Mouse (Mus musculus) midbrain, embryonic 16.5 days (tissue): Measurements from ENCODE around the gene Fgfr2. TPM values are rescaled to one million over a fixed set of nuclear protein-coding genes. Genes with fewer than 3 reads are reported as not detected.

Experiments used
- ATAC-seq: fragments of 200-750 bp; cut with Nextera tagmentation; 2 replicates; pipeline ENCODE4 v1.8.0; 2017; ENCODE audit warnings: moderate TSS enrichment
- H3K27ac ChIP-seq: fragments of 300-500 bp; sonication (generic); 2 replicates; pipeline ENCODE4 v1.5.1; 2014; ENCODE audit warnings: mild to moderate bottlenecking, low read length, mixed read lengths
- H3K27me3 ChIP-seq: fragments of 300-500 bp; sonication (generic); 2 replicates; pipeline ENCODE4 v1.6.1; 2014; ENCODE audit warnings: low read depth, low read length, mixed read lengths; ENCODE audit not compliant: control insufficient read depth, insufficient read depth
- H3K36me3 ChIP-seq: fragments of 300-500 bp; sonication (generic); 2 replicates; pipeline ENCODE4 v1.6.1; 2014; ENCODE audit warnings: mild to moderate bottlenecking, low read length, moderate library complexity, mixed read lengths; ENCODE audit not compliant: control insufficient read depth, insufficient read depth
- H3K4me1 ChIP-seq: fragments of 300-500 bp; sonication (generic); 2 replicates; pipeline ENCODE4 v1.6.1; 2014; ENCODE audit warnings: mild to moderate bottlenecking, low read length, mixed read lengths; ENCODE audit not compliant: control insufficient read depth, insufficient read depth
- H3K4me2 ChIP-seq: fragments of 300-500 bp; sonication (generic); 2 replicates; pipeline ENCODE4 v1.6.1; 2014; ENCODE audit warnings: mild to moderate bottlenecking, low read length, mixed read lengths
- H3K4me3 ChIP-seq: fragments of 300-500 bp; sonication (generic); 2 replicates; pipeline ENCODE4 v1.5.1; 2014; ENCODE audit warnings: low read depth, mild to moderate bottlenecking, low read length, moderate library complexity, mixed read lengths
- H3K9ac ChIP-seq: fragments of 300-500 bp; sonication (generic); 2 replicates; pipeline ENCODE4 v1.6.1; 2014; ENCODE audit warnings: low read depth, low read length, mixed read lengths
- H3K9me3 ChIP-seq: fragments of 300-500 bp; sonication (generic); replicated peaks from 2 replicates; pipeline ENCODE4 v1.6.1; 2014; ENCODE audit warnings: mild to moderate bottlenecking, low read length, mixed read lengths; ENCODE audit not compliant: control insufficient read depth, poor library complexity, severe bottlenecking
- WGBS: fragments of 180-500 bp; shearing (Covaris S2); extraction: QIAGEN DNeasy Blood & Tissue Kit; methylation state at CpG from one replicate; pipeline ENCODE4 v1.1.7; 2014; 5-methylcytosine and 5-hydroxymethylcytosine counted together
- polyA plus RNA-seq: library from polyadenylated mRNA; unstranded; fragments of >200 nt; fragmentation: Nextera tagmentation; extraction: Ambion mirVana; gene quantifications from 2 replicates; pipeline ENCODE4 v1.2.1, GENCODE M21; 2015

The Fgfr2 gene
- polyA plus RNA-seq, 1 experiment from 2014 or later: 23.8 TPM

DNA sequence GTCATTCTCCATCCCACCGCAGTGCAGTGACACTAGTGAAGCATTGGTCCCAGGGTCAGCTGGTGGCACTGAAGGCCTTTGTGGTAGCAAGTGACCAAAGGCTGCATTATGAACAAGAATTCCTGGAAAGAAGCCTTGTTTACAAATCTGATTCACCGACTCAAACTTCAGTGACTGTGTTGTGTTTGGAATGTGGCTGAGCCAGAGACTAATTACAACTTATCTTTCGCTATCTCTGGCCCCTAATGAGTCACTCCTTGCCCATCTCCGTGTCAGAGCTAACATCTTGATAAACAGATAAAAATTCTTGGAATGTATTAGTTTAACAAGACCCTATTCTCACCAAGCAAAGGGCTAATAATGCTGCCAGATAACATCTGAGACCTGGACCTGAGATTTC is 778.5 kb downstream of the Fgfr2 start:
- ATAC-seq: no peak
- H3K4me1 ChIP-seq: no peaks in the 10 kb centered on the region
- 79% methylated on average over 4 of the region's 4 CpGs for WGBS

DNA sequence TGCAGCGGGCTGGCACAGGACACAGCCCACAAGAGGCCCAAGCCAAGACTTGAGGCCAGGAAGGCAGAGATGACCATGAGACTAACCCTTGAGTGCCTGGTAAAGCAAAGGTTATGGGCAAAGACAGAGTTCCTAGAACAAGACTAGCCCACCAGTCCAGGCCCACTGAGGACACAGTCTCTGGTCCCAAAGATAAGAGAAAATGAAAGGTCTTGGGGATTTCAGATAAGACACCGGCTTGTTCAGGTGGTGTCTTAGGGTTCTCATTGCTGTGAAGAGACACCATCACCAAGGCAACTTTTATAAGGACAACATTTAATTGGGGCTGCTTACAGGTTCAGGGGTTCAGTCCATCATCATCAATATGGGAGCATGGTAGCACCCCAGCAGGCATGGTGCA is 779.2 kb downstream of the Fgfr2 start:
- Histone ChIP-seq H3K27ac (no peak overlapping the region), H3K9ac (no peak overlapping the region), H3K4me3 (no peak overlapping the region), H3K9me3 (no peaks in the 10 kb centered on the region), H3K36me3 (no peaks in the 10 kb centered on the region), H3K4me1 (no peaks in the 10 kb centered on the region), H3K27me3 (no peaks in the 10 kb centered on the region), H3K4me2 (no peak overlapping the region)
- no peak for ATAC-seq
- WGBS: 93% methylated on average over 2 of the region's 2 CpGs

More for the DNA sequence above, 778.5 kb downstream of the Fgfr2 start:
- H3K27me3 ChIP-seq: no peaks in the 10 kb centered on the region
- no peak overlapping the region for H3K9ac ChIP-seq
- H3K36me3 ChIP-seq: no peaks in the 10 kb centered on the region
- no peak overlapping the region for H3K4me2 ChIP-seq
- no peak overlapping the region for H3K4me3 ChIP-seq
- no peaks in the 10 kb centered on the region for H3K9me3 ChIP-seq
- no peak overlapping the region for H3K27ac ChIP-seq

DNA sequence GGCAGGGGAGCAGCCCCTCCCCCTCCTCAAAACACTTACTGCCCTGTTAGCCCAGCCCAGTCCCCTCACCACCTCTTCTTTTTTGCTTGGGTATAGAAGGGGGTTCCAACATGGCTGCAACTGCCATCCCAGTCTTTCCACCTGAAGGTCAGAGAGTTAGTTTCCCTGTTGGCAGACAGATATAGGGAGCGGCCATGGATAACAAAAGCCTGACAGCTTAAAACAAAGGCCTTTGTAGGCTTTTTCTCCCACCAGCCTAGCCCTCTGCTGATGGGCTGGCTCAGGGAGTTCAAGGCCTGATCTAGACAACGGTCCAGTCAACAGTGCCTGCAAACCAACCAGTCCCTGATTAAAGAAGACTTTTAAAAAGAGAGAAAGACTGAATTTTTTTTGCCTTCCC is 780.0 kb downstream of the Fgfr2 start:
- H3K4me1 ChIP-seq: no peaks in the 10 kb centered on the region
- H3K9ac ChIP-seq: no peak overlapping the region
- H3K27me3 ChIP-seq: no peaks in the 10 kb centered on the region
- no peaks in the 10 kb centered on the region for H3K36me3 ChIP-seq
- no peak overlapping the region for H3K4me3 ChIP-seq
- no peaks in the 10 kb centered on the region for H3K9me3 ChIP-seq
- whole genome bisulfite sequencing: 60% methylated on average over 2 of the region's 2 CpGs
- no peak for ATAC-seq
- H3K27ac ChIP-seq: no peak overlapping the region
- no peak overlapping the region for H3K4me2 ChIP-seq

DNA sequence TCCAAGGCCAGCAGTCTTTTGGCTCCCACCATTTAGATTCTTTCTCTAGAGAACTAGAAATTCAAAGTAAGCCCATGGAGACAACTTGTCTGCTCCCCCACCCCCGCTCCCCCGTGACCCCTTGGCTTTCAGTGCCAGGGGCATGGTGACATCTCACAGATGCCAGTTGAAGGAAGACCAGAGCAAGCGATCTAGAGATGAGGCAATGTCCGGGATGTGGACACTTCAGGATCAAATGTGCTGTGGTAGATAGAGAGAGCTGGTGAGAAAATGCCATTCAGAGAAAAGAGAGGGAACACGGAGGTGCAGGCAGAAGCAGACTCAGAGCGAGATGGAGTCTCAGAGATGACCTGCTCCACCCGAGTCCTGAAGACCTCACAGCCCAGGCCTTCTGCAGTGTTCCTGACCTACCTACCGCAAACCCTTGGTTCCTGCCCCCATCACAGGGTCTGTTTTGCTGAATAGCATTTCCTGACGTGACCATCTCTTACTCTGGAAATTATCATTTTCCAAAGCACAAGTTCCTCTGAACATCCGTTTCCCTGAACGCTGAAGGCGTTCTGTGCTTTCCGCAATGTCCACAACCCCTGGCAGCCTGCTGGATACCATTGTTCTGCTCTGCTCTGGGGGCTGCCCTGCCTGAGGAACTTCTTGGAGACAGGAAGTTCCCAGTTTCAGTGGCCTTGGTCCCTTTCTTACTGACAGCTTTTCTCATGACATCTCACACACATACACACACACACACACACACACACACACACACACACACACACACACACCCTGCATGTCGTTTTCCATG is 783.9 kb downstream of the Fgfr2 start:
- H3K27me3 ChIP-seq: no peaks in the 10 kb centered on the region
- H3K9ac ChIP-seq: no peak overlapping the region
- ATAC-seq: no peak
- peaks cover 12% of the 10 kb centered on the region; the same call in 1 of the 2 replicates for H3K4me1 ChIP-seq
- H3K36me3 ChIP-seq: no peaks in the 10 kb centered on the region
- no peak overlapping the region for H3K4me2 ChIP-seq
- H3K27ac ChIP-seq: no peak overlapping the region
- no peak overlapping the region for H3K4me3 ChIP-seq
- WGBS: 83% methylated on average over 14 of the region's 14 CpGs
- H3K9me3 ChIP-seq: no peaks in the 10 kb centered on the region

DNA sequence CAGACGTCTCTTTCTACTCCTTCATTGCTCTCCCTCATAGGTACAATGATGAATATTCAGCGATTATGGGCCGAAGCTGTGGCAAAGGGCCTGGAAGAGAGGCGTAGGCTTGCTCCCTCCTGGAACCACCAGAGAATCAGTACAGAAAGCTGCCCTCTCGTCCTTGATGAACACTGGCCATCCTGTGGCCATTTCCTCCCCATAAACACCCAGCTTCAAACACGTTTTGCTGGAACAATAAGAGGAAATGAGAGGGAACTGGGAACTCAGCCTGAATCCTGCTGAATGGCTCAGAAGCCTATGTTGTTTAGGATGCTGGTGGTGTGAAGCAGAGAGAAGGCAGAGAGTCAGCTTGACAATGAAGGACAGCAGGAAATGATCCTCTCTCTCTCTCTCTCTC is 784.8 kb downstream of the Fgfr2 start:
- H3K27ac ChIP-seq: no peak overlapping the region
- no peak for ATAC-seq
- peaks cover 12% of the 10 kb centered on the region; the same call in 1 of the 2 replicates for H3K4me1 ChIP-seq
- H3K36me3 ChIP-seq: no peaks in the 10 kb centered on the region
- no peak overlapping the region for H3K9ac ChIP-seq
- H3K9me3 ChIP-seq: no peaks in the 10 kb centered on the region
- no peak overlapping the region for H3K4me2 ChIP-seq
- 67% methylated on average over 6 of the region's 6 CpGs for WGBS
- H3K27me3 ChIP-seq: no peaks in the 10 kb centered on the region
- H3K4me3 ChIP-seq: no peak overlapping the region

DNA sequence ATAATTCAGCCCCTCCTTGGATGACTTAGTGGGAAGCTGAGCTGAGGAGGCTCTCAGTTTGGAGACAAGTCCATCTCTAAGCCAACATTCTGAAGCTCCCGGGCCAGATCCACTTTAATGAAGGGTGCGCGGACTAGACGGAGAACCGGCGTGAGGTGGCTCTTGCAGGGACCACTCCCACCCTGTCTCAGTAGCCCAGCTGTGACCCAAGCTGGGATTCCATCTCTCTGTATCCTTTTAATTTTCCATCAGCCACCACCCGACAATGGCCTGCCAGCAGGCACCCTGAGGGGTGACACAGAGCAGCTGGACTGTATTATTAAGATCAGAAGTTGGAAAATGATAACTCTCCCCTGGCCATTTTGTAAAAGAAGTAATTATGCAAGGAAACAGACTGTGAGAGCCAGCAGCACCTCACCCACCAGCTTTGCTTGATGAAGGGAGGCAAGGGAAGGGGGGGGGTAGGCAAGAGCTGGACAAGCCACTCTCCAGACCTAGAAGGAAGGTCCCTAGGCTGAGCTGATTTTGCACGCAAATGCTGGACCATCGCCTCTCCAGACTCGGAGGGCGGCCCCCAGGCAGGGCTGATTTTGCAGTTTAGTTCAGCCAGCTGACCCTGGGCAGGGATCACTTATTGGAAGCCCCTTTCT is 785.8 kb downstream of the Fgfr2 start:
- H3K9me3 ChIP-seq: no peaks in the 10 kb centered on the region
- H3K4me2 ChIP-seq: no peak overlapping the region
- H3K9ac ChIP-seq: no peak overlapping the region
- 58% methylated on average over 11 of the region's 11 CpGs for WGBS
- ATAC-seq: no peak
- H3K36me3 ChIP-seq: no peaks in the 10 kb centered on the region
- no peaks in the 10 kb centered on the region for H3K27me3 ChIP-seq
- no peak overlapping the region for H3K4me3 ChIP-seq
- no peak overlapping the region for H3K27ac ChIP-seq
- H3K4me1 ChIP-seq: peaks cover 13% of the 10 kb centered on the region; the same call in 1 of the 2 replicates

DNA sequence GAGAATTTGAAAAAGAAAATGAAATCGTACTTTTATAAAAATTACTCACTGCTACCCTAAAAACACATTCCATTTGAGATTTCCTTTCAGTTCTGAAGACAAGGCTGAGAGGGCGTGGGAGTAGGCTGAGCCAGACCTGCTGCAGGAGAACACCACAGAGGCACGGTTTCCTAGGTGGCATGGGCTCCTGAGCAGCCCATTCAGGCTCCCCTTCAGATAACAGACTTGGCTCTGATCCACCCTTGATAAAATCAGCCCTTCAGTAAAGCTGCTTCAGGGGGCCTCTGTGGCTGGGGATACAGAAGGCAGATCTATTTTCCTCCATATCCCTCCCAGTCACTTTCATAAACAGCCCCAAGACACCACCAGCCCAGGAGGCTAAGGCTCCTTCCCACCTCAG is 786.4 kb downstream of the Fgfr2 start:
- Histone ChIP-seq H3K27ac (no peak overlapping the region), H3K9ac (no peak overlapping the region), H3K4me1 (peaks cover 16% of the 10 kb centered on the region; the same call in 1 of the 2 replicates), H3K9me3 (no peaks in the 10 kb centered on the region), H3K4me2 (no peak overlapping the region), H3K27me3 (no peaks in the 10 kb centered on the region), H3K36me3 (no peaks in the 10 kb centered on the region), H3K4me3 (no peak overlapping the region)
- ATAC-seq: no peak
- WGBS: 52% methylated on average over 3 of the region's 3 CpGs

DNA sequence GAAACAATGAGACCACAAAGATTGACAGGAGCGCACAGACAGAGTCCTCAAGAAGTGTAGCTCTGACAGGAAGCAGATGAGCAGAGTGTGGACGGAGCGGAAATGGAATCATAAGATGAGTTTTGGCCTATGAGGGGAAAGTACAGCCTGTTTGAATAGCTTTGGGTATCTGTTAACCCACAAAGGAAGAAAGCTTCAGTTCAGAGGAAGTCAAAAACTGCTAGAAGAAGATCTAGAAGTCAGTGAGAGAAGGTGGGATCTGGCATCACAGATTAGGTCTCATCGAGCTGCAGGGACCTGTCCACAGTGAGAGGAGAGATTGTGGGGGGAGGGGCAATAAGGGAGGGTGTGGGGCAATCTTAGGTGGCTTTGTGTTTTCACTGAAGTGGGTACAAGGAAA is 787.8 kb downstream of the Fgfr2 start:
- no peak overlapping the region for H3K27ac ChIP-seq
- peaks cover 16% of the 10 kb centered on the region; the same call in 1 of the 2 replicates for H3K4me1 ChIP-seq
- H3K9ac ChIP-seq: no peak overlapping the region
- H3K4me3 ChIP-seq: no peak overlapping the region
- WGBS: 97% methylated on average over 4 of the region's 4 CpGs
- ATAC-seq: no peak
- H3K36me3 ChIP-seq: no peaks in the 10 kb centered on the region
- no peaks in the 10 kb centered on the region for H3K27me3 ChIP-seq
- H3K4me2 ChIP-seq: no peak overlapping the region
- H3K9me3 ChIP-seq: no peaks in the 10 kb centered on the region

DNA sequence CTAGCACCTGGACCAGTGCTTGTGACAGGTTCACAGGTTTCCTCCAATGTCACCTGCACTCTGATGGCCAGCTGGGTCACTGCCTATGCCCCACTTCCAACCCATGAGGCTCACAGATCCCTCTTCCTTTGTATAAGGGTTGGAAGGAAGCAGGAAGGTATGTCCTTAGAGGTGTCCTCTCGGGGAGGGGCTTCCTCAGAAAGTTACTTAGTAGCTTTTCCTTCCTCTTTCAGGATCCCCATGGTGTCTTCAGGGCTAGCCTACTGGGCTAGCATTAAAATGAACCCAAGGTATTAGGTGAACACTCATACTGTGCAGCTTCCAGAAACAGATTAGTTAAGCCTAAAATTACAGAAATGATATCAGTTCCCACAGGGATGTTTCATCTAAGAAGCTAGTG is 790.1 kb downstream of the Fgfr2 start:
- no peak for ATAC-seq
- WGBS: 88% methylated on average over 1 of the region's 1 CpGs
- Histone ChIP-seq H3K36me3 (no peaks in the 10 kb centered on the region), H3K4me2 (no peak overlapping the region), H3K4me1 (peaks cover 16% of the 10 kb centered on the region; the same call in 1 of the 2 replicates), H3K9me3 (no peaks in the 10 kb centered on the region), H3K27me3 (no peaks in the 10 kb centered on the region), H3K27ac (no peak overlapping the region), H3K4me3 (no peak overlapping the region), H3K9ac (no peak overlapping the region)
